Mouse (Mus musculus): ENCODE measurements around the gene Bhlhe40. TPM values are rescaled to one million over a fixed set of nuclear protein-coding genes. Genes with fewer than 3 reads are reported as not detected.

Bhlhe40 gene
- 17.1 and 20.8 TPM in 2 replicates for polyA plus RNA-seq (2014; fragmentation: Nextera tagmentation; extraction: Ambion mirVana)

DNA sequence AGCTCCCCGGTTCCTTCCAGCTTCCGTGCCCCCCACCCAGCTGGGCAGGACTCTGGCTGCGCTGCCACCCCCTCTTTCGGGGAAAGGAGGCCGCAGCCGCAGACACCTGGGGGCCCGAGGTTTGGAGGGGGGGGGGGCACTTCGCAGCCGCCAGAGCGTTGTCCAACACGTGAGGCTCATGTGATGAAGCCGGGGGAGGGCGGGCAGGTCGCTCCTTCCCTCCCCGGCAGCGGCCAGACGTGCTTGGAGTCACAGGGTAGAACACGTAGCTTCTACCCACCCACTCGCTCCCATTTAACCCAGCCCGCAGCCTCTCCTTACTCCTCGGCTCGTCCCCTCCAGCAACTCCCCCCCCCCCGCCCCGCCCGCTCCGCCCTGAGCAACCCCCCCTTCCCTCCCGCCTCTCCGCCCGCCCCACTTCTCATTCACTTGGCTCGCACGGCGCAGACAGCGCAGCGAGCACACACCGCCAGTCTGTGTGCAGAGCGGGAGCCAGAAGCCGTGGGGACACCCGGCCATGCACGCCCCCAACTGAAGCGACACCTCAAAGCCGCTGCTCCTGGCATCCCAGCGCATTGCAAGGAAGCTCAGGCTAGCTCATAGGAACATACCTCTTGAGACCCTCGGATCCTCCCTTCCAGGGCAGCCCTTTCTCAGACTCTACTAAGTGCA, at the start of gene Bhlhe40:
Gene Bhlhe40 (plus strand): TSS at position 424 of the 672 bp plus-strand sequence.
- DNase-seq (ENCODE audit: low spot score) (peak; percentile 97), ATAC-seq (ENCODE audit: low read depth) (peak; percentile 89)
- peaks cover 3% of the 10 kb centered on the region; the same call in 1 of the 2 replicates for H3K27me3 ChIP-seq (replicated peaks; ENCODE audit: control insufficient read depth, insufficient read depth, low read length)
- H3K4me3 ChIP-seq (ENCODE audit: low read depth, low read length), result peak within 1 kb of the TSS; percentile 57
- 0% methylated on average over 22 of the region's 43 CpGs for WGBS
- H3K27ac ChIP-seq (replicated peaks; ENCODE audit: low read depth, low read length), result peak within 1 kb of the TSS; percentile 95
- H3K4me2 ChIP-seq (ENCODE audit: low read depth, low read length), result peak within 1 kb of the TSS; percentile 96
- H3K4me1 ChIP-seq (ENCODE audit: control insufficient read depth, insufficient read depth, low read length), result peaks cover 15% of the 10 kb centered on the region; the same call in 1 of the 2 replicates
- peaks cover 8% of the 10 kb centered on the region; the same call in 1 of the 2 replicates for H3K36me3 ChIP-seq (ENCODE audit: control insufficient read depth, insufficient read depth, low read length)
- no peaks in the 10 kb centered on the region for H3K9me3 ChIP-seq (ENCODE audit: control insufficient read depth, low read length)
- H3K9ac ChIP-seq (ENCODE audit: low read depth, low read length), result peak within 1 kb of the TSS; percentile 69

- no peak for ATAC-seq (ENCODE audit: low read depth)
- H3K27ac ChIP-seq (replicated peaks; ENCODE audit: low read depth, low read length), result no peak overlapping the region
These were observed 48.8 kb upstream of the Bhlhe40 start for GRCm38 (mm10) chr6:108611663-108612062.

GRCm38 (mm10) chr6:108618025-108618424, 42.4 kb upstream of the Bhlhe40 start:
- 79% methylated on average over 10 of the region's 10 CpGs for WGBS

More at GRCm38 (mm10) chr6:108611663-108612062, 48.8 kb upstream of the Bhlhe40 start:
- Histone ChIP-seq H3K4me1 (ENCODE audit: control insufficient read depth, insufficient read depth, low read length) (no peaks in the 10 kb centered on the region), H3K4me3 (ENCODE audit: low read depth, low read length) (no peak overlapping the region), H3K36me3 (ENCODE audit: control insufficient read depth, insufficient read depth, low read length) (no peaks in the 10 kb centered on the region), H3K9me3 (ENCODE audit: control insufficient read depth, low read length) (no peaks in the 10 kb centered on the region), H3K27me3 (replicated peaks; ENCODE audit: control insufficient read depth, insufficient read depth, low read length) (no peaks in the 10 kb centered on the region), H3K4me2 (ENCODE audit: low read depth, low read length) (no peak overlapping the region), H3K9ac (ENCODE audit: low read depth, low read length) (no peak overlapping the region)
- 42% methylated on average over 3 of the region's 3 CpGs for WGBS
- DNase-seq (ENCODE audit: low spot score), result no peak

GRCm38 (mm10) chr6:108623028-108623565, 37.3 kb upstream of the Bhlhe40 start:
- ATAC-seq (ENCODE audit: low read depth) (no peak), DNase-seq (ENCODE audit: low spot score) (no peak)
- Histone ChIP-seq H3K36me3 (ENCODE audit: control insufficient read depth, insufficient read depth, low read length) (no peaks in the 10 kb centered on the region), H3K9ac (ENCODE audit: low read depth, low read length) (no peak overlapping the region), H3K27me3 (replicated peaks; ENCODE audit: control insufficient read depth, insufficient read depth, low read length) (no peaks in the 10 kb centered on the region), H3K9me3 (ENCODE audit: control insufficient read depth, low read length) (no peaks in the 10 kb centered on the region), H3K27ac (replicated peaks; ENCODE audit: low read depth, low read length) (no peak overlapping the region), H3K4me3 (ENCODE audit: low read depth, low read length) (no peak overlapping the region), H3K4me1 (ENCODE audit: control insufficient read depth, insufficient read depth, low read length) (no peaks in the 10 kb centered on the region), H3K4me2 (ENCODE audit: low read depth, low read length) (no peak overlapping the region)
- WGBS, result 89% methylated on average over 4 of the region's 4 CpGs

More at GRCm38 (mm10) chr6:108618025-108618424, 42.4 kb upstream of the Bhlhe40 start:
- DNase-seq (ENCODE audit: low spot score), result no peak
- Histone ChIP-seq H3K9ac (ENCODE audit: low read depth, low read length) (no peak overlapping the region), H3K36me3 (ENCODE audit: control insufficient read depth, insufficient read depth, low read length) (no peaks in the 10 kb centered on the region), H3K4me1 (ENCODE audit: control insufficient read depth, insufficient read depth, low read length) (no peaks in the 10 kb centered on the region), H3K4me2 (ENCODE audit: low read depth, low read length) (no peak overlapping the region), H3K9me3 (ENCODE audit: control insufficient read depth, low read length) (no peaks in the 10 kb centered on the region), H3K27ac (replicated peaks; ENCODE audit: low read depth, low read length) (no peak overlapping the region), H3K4me3 (ENCODE audit: low read depth, low read length) (no peak overlapping the region), H3K27me3 (replicated peaks; ENCODE audit: control insufficient read depth, insufficient read depth, low read length) (no peaks in the 10 kb centered on the region)
- no peak for ATAC-seq (ENCODE audit: low read depth)

DNA sequence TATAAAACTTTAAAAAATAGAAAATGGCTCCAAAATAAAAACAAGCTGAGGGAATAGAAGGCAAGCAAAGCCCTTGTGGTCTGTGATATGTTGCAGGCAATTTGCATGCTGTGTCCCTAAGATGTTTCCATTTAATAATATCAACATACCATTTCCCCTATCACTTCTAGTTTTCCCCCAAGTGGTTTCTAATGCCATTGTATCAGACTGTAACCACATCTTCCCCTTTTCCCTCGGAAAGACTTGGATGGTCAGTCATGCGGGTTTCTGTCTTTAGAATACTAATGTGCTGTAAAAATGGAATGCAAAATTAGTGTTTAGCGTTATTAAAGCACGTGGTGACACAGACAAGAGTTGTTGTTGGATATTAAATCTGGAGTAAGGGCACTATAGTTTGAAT, 35.5 kb upstream of the Bhlhe40 start:
- ATAC-seq (ENCODE audit: low read depth), result no peak
- Histone ChIP-seq H3K9ac (ENCODE audit: low read depth, low read length) (no peak overlapping the region), H3K4me1 (ENCODE audit: control insufficient read depth, insufficient read depth, low read length) (no peaks in the 10 kb centered on the region), H3K4me2 (ENCODE audit: low read depth, low read length) (no peak overlapping the region), H3K36me3 (ENCODE audit: control insufficient read depth, insufficient read depth, low read length) (no peaks in the 10 kb centered on the region), H3K27me3 (replicated peaks; ENCODE audit: control insufficient read depth, insufficient read depth, low read length) (no peaks in the 10 kb centered on the region), H3K27ac (replicated peaks; ENCODE audit: low read depth, low read length) (no peak overlapping the region), H3K4me3 (ENCODE audit: low read depth, low read length) (no peak overlapping the region), H3K9me3 (ENCODE audit: control insufficient read depth, low read length) (0 out of 2 replicates have a peak, but pooled peaks cover 8% of the 10 kb centered on the region)
- 87% methylated on average over 4 of the region's 4 CpGs for WGBS
- DNase-seq (ENCODE audit: low spot score), result no peak

DNA sequence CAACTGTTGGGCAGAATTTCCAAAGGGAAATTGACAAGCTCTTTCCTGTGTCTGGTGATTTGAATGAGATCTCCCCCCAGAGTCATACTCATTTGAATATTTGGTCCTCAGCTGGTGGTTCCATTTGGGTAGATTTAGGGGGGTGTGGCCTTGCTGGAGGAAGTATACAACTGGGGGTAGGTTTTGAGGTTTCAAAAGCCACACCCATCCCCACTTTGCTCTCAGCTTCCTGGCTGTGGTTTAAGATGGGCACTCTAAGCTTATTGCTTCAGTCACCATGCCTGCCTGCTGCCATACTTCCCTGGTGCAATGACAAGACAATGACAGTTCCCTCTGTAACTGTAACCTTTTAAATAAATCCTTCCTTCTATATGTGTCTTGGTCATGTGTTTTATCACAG, 29.7 kb upstream of the Bhlhe40 start:
- no peak overlapping the region for H3K4me2 ChIP-seq (ENCODE audit: low read depth, low read length)
- H3K9ac ChIP-seq (ENCODE audit: low read depth, low read length), result no peak overlapping the region
- no peaks in the 10 kb centered on the region for H3K4me1 ChIP-seq (ENCODE audit: control insufficient read depth, insufficient read depth, low read length)
- H3K27me3 ChIP-seq (replicated peaks; ENCODE audit: control insufficient read depth, insufficient read depth, low read length), result no peaks in the 10 kb centered on the region
- DNase-seq (ENCODE audit: low spot score), result no peak
- no peak overlapping the region for H3K4me3 ChIP-seq (ENCODE audit: low read depth, low read length)
- 0 out of 2 replicates have a peak, but pooled peaks cover 8% of the 10 kb centered on the region for H3K9me3 ChIP-seq (ENCODE audit: control insufficient read depth, low read length)
- H3K36me3 ChIP-seq (ENCODE audit: control insufficient read depth, insufficient read depth, low read length), result no peaks in the 10 kb centered on the region
- H3K27ac ChIP-seq (replicated peaks; ENCODE audit: low read depth, low read length), result no peak overlapping the region
- ATAC-seq (ENCODE audit: low read depth), result no peak

DNA sequence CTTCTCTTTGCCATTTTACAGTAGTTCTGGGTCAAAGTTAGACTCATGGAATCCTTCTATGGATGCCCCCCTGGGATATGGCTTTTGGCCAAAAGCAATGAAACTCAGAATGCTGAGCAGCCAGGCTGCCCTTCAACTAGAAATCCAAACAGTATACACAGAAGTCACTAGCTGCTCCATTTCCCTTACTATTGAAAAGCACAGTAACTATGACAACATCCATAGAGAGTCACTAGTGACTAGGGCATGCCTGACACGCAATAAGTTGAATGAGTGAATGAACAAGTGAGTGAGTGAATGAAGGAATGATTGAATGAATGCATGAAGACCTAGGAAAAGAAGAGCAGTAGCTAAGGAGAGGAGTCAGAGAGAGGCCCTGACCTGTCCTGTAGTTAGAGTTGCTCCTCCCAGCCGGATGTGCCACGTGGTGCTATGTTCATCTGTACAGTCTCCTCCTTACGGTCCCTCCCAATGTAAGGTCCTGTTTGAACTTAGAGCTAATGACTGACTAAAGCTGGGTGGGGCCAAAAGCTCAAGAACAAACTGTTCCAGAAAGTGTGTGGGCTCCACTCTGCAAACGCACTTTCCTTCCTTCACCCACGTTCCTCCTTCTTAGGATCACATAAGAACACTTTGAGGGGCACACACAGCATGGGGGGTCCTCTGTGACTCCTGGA, 22.1 kb upstream of the Bhlhe40 start:
- H3K9me3 ChIP-seq (ENCODE audit: control insufficient read depth, low read length), result no peaks in the 10 kb centered on the region
- WGBS, result 83% methylated on average over 6 of the region's 6 CpGs
- H3K4me2 ChIP-seq (ENCODE audit: low read depth, low read length), result no peak overlapping the region
- H3K4me1 ChIP-seq (ENCODE audit: control insufficient read depth, insufficient read depth, low read length), result no peaks in the 10 kb centered on the region
- no peak overlapping the region for H3K4me3 ChIP-seq (ENCODE audit: low read depth, low read length)
- no peak overlapping the region for H3K9ac ChIP-seq (ENCODE audit: low read depth, low read length)
- ATAC-seq (ENCODE audit: low read depth) (no peak), DNase-seq (ENCODE audit: low spot score) (no peak)
- no peak overlapping the region for H3K27ac ChIP-seq (replicated peaks; ENCODE audit: low read depth, low read length)
- no peaks in the 10 kb centered on the region for H3K36me3 ChIP-seq (ENCODE audit: control insufficient read depth, insufficient read depth, low read length)
- no peaks in the 10 kb centered on the region for H3K27me3 ChIP-seq (replicated peaks; ENCODE audit: control insufficient read depth, insufficient read depth, low read length)

GRCm38 (mm10) chr6:108642020-108642419, 18.4 kb upstream of the Bhlhe40 start:
- WGBS, result 81% methylated on average over 7 of the region's 7 CpGs
- H3K27ac ChIP-seq (replicated peaks; ENCODE audit: low read depth, low read length), result no peak overlapping the region
- no peaks in the 10 kb centered on the region for H3K9me3 ChIP-seq (ENCODE audit: control insufficient read depth, low read length)
- no peak overlapping the region for H3K9ac ChIP-seq (ENCODE audit: low read depth, low read length)
- no peaks in the 10 kb centered on the region for H3K4me1 ChIP-seq (ENCODE audit: control insufficient read depth, insufficient read depth, low read length)
- H3K4me3 ChIP-seq (ENCODE audit: low read depth, low read length), result no peak overlapping the region
- no peak for DNase-seq (ENCODE audit: low spot score)
- H3K4me2 ChIP-seq (ENCODE audit: low read depth, low read length), result no peak overlapping the region
- no peaks in the 10 kb centered on the region for H3K27me3 ChIP-seq (replicated peaks; ENCODE audit: control insufficient read depth, insufficient read depth, low read length)
- no peaks in the 10 kb centered on the region for H3K36me3 ChIP-seq (ENCODE audit: control insufficient read depth, insufficient read depth, low read length)
- no peak for ATAC-seq (ENCODE audit: low read depth)
